Comparison of ENCODE assay signal across 14 mouse cellular contexts in the genomic region with DNA sequence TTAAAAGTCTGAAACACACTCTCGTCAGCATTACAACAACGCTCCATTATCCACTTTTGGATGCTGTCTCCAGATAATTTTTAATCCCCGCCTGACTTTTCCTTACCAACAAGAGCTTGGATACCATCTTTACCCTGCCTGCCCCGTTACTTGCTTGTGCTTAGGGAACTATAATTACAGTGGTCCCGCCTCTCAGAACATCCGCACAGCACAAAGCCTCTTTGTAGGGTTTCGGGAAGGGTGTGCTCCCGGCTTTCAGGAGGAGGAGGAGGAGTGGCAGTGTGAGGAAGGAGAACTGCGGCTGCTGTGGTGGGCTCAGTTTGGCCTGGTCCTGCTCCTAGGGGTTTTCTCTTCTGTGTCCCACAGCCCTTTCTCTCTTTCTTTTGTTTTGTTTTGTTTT. TPM values are rescaled to one million over a fixed set of nuclear protein-coding genes. Genes with fewer than 3 reads are reported as not detected.
DNase-seq lines count a peak whose midpoint lies in the region; ATAC-seq lines count a peak whose summit lies in the region.
"Had no signal": no experiment of that assay in that cellular context is flagged by ENCODE, and none has a peak within 500 bp of the region (broad histone marks: within the 10 kb centered on the region; RNA-seq: fewer than 3 reads in every experiment).

No protein-coding gene starts in this region.

- H3K4me2 ChIP-seq in midbrain, embryonic 14.5 days (ENCODE audit: low read length): no peak overlapping the region
- no peak overlapping the region for H3K4me2 ChIP-seq in midbrain, embryonic 15.5 days
- H3K4me2 ChIP-seq in forebrain, embryonic 16.5 days (ENCODE audit: low read length): peak overlapping the region; percentile 29; the same call in 1 of the 2 replicates
- H3K4me2 ChIP-seq in neural tube, embryonic 15.5 days: peak overlapping the region; percentile 28
- H3K4me2 ChIP-seq: heart, embryonic 15.5 days; intestine, embryonic 15.5 days; liver, embryonic 15.5 days had no signal

- no peaks in the 10 kb centered on the region for H3K36me3 ChIP-seq in midbrain, embryonic 14.5 days (ENCODE audit: control insufficient read depth, insufficient read depth, low read length)
- H3K36me3 ChIP-seq in midbrain, embryonic 15.5 days (replicated peaks): no peaks in the 10 kb centered on the region
- no peaks in the 10 kb centered on the region for H3K36me3 ChIP-seq in forebrain, embryonic 16.5 days (ENCODE audit: control insufficient read depth, insufficient read depth)
- H3K36me3 ChIP-seq in neural tube, embryonic 15.5 days: no peaks in the 10 kb centered on the region
- H3K36me3 ChIP-seq: heart, embryonic 15.5 days; intestine, embryonic 15.5 days; liver, embryonic 15.5 days had no signal

- H3K4me1 ChIP-seq in midbrain, embryonic 14.5 days (ENCODE audit: control insufficient read depth, insufficient read depth, low read length): peaks cover 20% of the 10 kb centered on the region
- H3K4me1 ChIP-seq in midbrain, embryonic 15.5 days: peaks cover 22% of the 10 kb centered on the region
- H3K4me1 ChIP-seq in forebrain, embryonic 16.5 days (replicated peaks; ENCODE audit: control insufficient read depth, insufficient read depth, low read length): peaks cover 10% of the 10 kb centered on the region
- H3K4me1 ChIP-seq in neural tube, embryonic 15.5 days: peaks cover 25% of the 10 kb centered on the region
- H3K4me1 ChIP-seq: intestine, embryonic 15.5 days; liver, embryonic 15.5 days had no signal

- no peak overlapping the region for H3K4me3 ChIP-seq in midbrain, embryonic 14.5 days (replicated peaks; ENCODE audit: low read depth, low read length)
- no peak overlapping the region for H3K4me3 ChIP-seq in midbrain, embryonic 15.5 days
- H3K4me3 ChIP-seq in forebrain, embryonic 16.5 days (replicated peaks; ENCODE audit: low read length): no peak overlapping the region
- no peak overlapping the region for H3K4me3 ChIP-seq in neural tube, embryonic 15.5 days (replicated peaks)
- H3K4me3 ChIP-seq: heart, embryonic 15.5 days; intestine, embryonic 15.5 days; liver, embryonic 15.5 days had no signal

- no peak overlapping the region for H3K9ac ChIP-seq in midbrain, embryonic 14.5 days (replicated peaks; ENCODE audit: low read length)
- H3K9ac ChIP-seq in midbrain, embryonic 15.5 days: no peak overlapping the region
- H3K9ac ChIP-seq in forebrain, embryonic 16.5 days (replicated peaks; ENCODE audit: low read depth, low read length): no peak overlapping the region
- H3K9ac ChIP-seq in neural tube, embryonic 15.5 days (replicated peaks): no peak overlapping the region
- H3K9ac ChIP-seq: heart, embryonic 15.5 days; intestine, embryonic 15.5 days; liver, embryonic 15.5 days had no signal

- peak; percentile 30 for DNase-seq in midbrain, embryonic 14.5 days
- peak; percentile 49 for DNase-seq in embryo, embryonic 11 days
- DNase-seq in adrenal gland, adult 2 months: no peak
- no peak for DNase-seq in cerebellum, postnatal 36 days
- DNase-seq: cerebellum, postnatal 25 days; gastrocnemius, postnatal 25 days; kidney, postnatal 10 days; right cerebral cortex, postnatal 25 days had no signal

- H3K9me3 ChIP-seq in midbrain, embryonic 14.5 days (ENCODE audit: control insufficient read depth, low read length): no peaks in the 10 kb centered on the region
- H3K9me3 ChIP-seq in midbrain, embryonic 15.5 days: no peaks in the 10 kb centered on the region
- H3K9me3 ChIP-seq in forebrain, embryonic 16.5 days (ENCODE audit: control insufficient read depth, low read length): no peaks in the 10 kb centered on the region
- H3K9me3 ChIP-seq in neural tube, embryonic 15.5 days (replicated peaks): no peaks in the 10 kb centered on the region
- H3K9me3 ChIP-seq: heart, embryonic 15.5 days; intestine, embryonic 15.5 days; liver, embryonic 15.5 days had no signal

- ATAC-seq in midbrain, embryonic 14.5 days (ENCODE audit: low FRiP score, low TSS enrichment): no peak
- no peak for ATAC-seq in midbrain, embryonic 15.5 days (replicated peaks)
- ATAC-seq in forebrain, embryonic 16.5 days: peak; percentile 55; the same call in 1 of the 2 replicates
- ATAC-seq in neural tube, embryonic 15.5 days (ENCODE audit: low FRiP score): no peak
- ATAC-seq: intestine, embryonic 15.5 days had no signal

- H3K27me3 ChIP-seq in midbrain, embryonic 14.5 days (ENCODE audit: control insufficient read depth, insufficient read depth, low read length): no peaks in the 10 kb centered on the region
- H3K27me3 ChIP-seq in midbrain, embryonic 15.5 days (replicated peaks): no peaks in the 10 kb centered on the region
- no peaks in the 10 kb centered on the region for H3K27me3 ChIP-seq in forebrain, embryonic 16.5 days (replicated peaks; ENCODE audit: control insufficient read depth, insufficient read depth, low read length)
- no peaks in the 10 kb centered on the region for H3K27me3 ChIP-seq in neural tube, embryonic 15.5 days (replicated peaks)
- H3K27me3 ChIP-seq: heart, embryonic 15.5 days; intestine, embryonic 15.5 days; liver, embryonic 15.5 days had no signal

- 20% methylated on average over 9 of the region's 9 CpGs for WGBS in midbrain, embryonic 14.5 days
- WGBS in midbrain, embryonic 15.5 days: 25% methylated on average over 9 of the region's 9 CpGs
- WGBS in forebrain, embryonic 16.5 days: 10% methylated on average over 9 of the region's 9 CpGs
- WGBS in neural tube, embryonic 15.5 days: 14% methylated on average over 9 of the region's 9 CpGs

- H3K27ac ChIP-seq in midbrain, embryonic 14.5 days (replicated peaks; ENCODE audit: low read depth, low read length): no peak overlapping the region
- H3K27ac ChIP-seq in midbrain, embryonic 15.5 days: no peak overlapping the region
- no peak overlapping the region for H3K27ac ChIP-seq in forebrain, embryonic 16.5 days (ENCODE audit: low read length)
- H3K27ac ChIP-seq in neural tube, embryonic 15.5 days (replicated peaks): no peak overlapping the region
- H3K27ac ChIP-seq: heart, embryonic 15.5 days; intestine, embryonic 15.5 days; liver, embryonic 15.5 days had no signal

RNA-seq across cellular contexts. Expression of gene Rnf38, which starts 9.4 kb away (rescaled TPM):
- polyA plus RNA-seq in midbrain, embryonic 14.5 days (2014; fragmentation: Nextera tagmentation; extraction: Ambion mirVana): 56.5 and 60.8 TPM in 2 replicates
- polyA plus RNA-seq in midbrain, embryonic 15.5 days (2015; fragmentation: Nextera tagmentation; extraction: Ambion mirVana): 38.9 and 40.6 TPM in 2 replicates
- 39.8 and 41.7 TPM in 2 replicates for polyA plus RNA-seq in forebrain, embryonic 16.5 days (2015; fragmentation: Nextera tagmentation; extraction: Ambion mirVana)
- 21.8 and 23.4 TPM in 2 replicates for polyA plus RNA-seq in neural tube, embryonic 15.5 days (2015; fragmentation: Nextera tagmentation; extraction: Ambion mirVana)
- total RNA-seq in adrenal gland, adult 2 months (2021): 10 to 100 TPM; 31.6 to 44.7 TPM
- polyA plus RNA-seq in adrenal gland, adult 2 months (2012; rRNA removed): 72.6 and 95.3 TPM in 2 replicates

Comparison
In these comparisons a context has a peak if more than half of its experiments do, and no peak if none do; other contexts are left out.
1. DNase-seq: peak in midbrain, embryonic 14.5 days (single experiment) and embryo, embryonic 11 days (single experiment); none in adrenal gland, adult 2 months (single experiment) and cerebellum, postnatal 36 days (0 of 2).
2. H3K4me2 ChIP-seq: peak in forebrain, embryonic 16.5 days (single experiment) and neural tube, embryonic 15.5 days (single experiment); none in midbrain, embryonic 14.5 days (single experiment) and midbrain, embryonic 15.5 days (single experiment).